Mouse (Mus musculus) ovary, adult 18-20 months (tissue): ENCODE measurements around the gene Olfr1371.
"Not testable (repeated sequence)": the region's sequence is repeated elsewhere in the genome, so short reads cannot be mapped to it uniquely, and the experiment has no call there.

Experiments
- DNase-seq: peaks from one replicate; pipeline ENCODE4 v3.0.0; 2022; ENCODE audit warnings: low spot score, mixed read lengths

Gene Olfr1371

DNA sequence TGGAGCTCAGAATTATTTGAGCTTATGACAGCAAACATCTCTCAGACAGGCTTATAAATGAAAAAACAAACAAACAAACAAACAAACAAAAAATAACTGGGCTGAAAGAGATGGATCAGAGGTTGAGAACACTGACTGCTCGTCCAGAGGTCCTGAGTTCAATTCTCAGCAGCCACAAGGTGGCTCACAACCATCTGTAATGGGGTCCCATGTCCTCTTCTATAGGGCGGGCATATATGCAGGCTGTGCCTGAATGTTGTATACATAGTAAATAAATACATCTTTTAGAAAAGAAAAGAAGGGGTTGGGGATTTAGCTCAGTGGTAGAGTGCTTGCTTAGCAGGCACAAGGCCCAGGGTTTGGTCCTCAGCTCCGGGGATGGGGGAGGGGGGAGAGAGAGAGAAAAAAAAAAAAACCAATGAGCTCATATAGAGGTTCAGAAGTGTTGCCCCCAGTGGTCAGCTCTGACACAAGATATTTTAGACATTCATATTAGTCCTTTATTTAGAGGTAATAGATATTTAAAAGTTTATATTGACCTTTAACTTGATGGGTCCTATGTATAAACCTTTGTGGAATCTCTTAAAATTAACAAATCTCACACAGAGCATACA, 12.3 kb upstream of the Olfr1371 start:
- DNase-seq = no peak

- DNase-seq = no peak
Observed at GRCm38 (mm10) chr11:52223968-52224682, 10.3 kb upstream of the Olfr1371 start.

- DNase-seq = no peak
Observed at GRCm38 (mm10) chr11:52222891-52223290, 9.1 kb upstream of the Olfr1371 start.

DNA sequence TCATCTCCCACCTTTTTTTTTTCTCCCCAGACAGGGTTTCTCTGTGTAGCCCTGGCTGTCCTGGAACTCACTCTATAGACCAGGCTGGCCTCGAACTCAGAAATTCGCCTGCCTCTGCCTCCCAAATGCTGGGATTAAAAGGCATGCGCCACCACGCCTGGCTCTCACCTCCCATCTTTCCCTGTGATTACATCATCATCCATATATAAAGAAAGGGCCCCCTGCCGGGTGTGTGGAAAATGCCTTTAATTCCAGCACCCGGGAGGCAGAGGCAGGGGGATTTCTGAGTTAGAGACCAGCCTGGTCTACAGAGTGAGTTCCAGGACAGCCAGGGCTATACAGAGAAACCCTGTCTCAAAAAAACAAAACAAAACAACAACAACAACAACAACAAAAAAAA, 8.1 kb upstream of the Olfr1371 start:
- DNase-seq = not testable (repeated sequence)

GRCm38 (mm10) chr11:52220282-52220681, 6.5 kb upstream of the Olfr1371 start:
- DNase-seq = no peak

- DNase-seq = not testable (repeated sequence)
Observed at GRCm38 (mm10) chr11:52196496-52197023, 17.2 kb downstream of the Olfr1371 start.

- DNase-seq = not testable (repeated sequence)
Observed at GRCm38 (mm10) chr11:52180651-52181050, 33.1 kb downstream of the Olfr1371 start.

GRCm38 (mm10) chr11:52179897-52180296, 33.9 kb downstream of the Olfr1371 start:
- not testable (repeated sequence) for DNase-seq

DNA sequence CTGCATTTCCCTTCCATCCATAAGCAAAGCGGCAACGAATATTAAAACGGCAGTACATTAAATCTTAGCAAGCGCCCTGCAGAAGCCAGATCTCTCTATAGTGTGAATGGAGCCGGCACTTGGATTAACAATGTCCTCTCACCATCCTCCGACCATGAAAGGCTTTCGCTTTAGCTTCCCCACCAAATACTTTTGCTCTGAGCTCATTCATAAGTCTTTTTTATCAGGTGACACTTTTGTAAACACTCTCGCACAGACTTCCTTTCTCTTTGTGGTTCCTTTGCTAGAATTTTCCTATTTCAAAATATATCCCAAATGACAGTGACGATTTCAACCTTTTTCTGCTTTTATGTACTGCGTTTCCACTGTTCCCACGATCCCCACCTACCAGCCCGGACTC, 45.3 kb downstream of the Olfr1371 start:
- DNase-seq = no peak

DNA sequence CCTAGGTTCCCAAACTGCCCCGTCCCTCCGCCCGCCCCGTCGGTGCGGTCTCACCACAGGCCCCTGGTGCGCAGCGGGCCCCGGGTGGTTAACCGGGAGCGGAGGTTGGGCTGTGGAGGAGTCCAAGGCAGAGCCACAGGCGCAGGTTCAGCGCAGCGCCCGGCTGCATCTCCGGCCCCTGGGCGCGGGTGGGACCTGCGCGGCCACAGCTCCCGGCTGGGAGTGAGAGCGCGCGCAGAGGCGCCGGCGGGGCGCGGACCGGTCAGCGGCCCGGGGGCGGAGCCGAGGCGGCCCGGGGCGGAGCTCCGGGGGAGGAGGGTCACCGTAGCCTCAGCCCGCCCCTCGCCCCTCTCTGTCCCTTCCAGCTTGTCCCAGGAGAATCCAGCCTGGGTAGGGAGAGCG, 45.9 kb downstream of the Olfr1371 start:
- DNase-seq = not testable (repeated sequence)

GRCm38 (mm10) chr11:52167126-52167525, 46.7 kb downstream of the Olfr1371 start:
- no peak for DNase-seq

- DNase-seq = peak; percentile 9
Observed at GRCm38 (mm10) chr11:52163926-52164325, 49.9 kb downstream of the Olfr1371 start.
